Mouse (Mus musculus) forelimb bud, embryonic 11.5 days (tissue): ENCODE results near the gene Numa1.
"Not testable (repeated sequence)": the region's sequence is repeated elsewhere in the genome, so short reads cannot be mapped to it uniquely, and the experiment has no call there.

ENCODE experiments used
- DNase-seq: peaks from one replicate; pipeline ENCODE4 v3.0.0-alpha.2; 2012; ENCODE audit warnings: low read depth, low spot score

Gene Numa1

GRCm38 (mm10) chr7:101937569-101937968 lies 3.7 kb downstream of the Numa1 start:
- no peak for DNase-seq

DNA sequence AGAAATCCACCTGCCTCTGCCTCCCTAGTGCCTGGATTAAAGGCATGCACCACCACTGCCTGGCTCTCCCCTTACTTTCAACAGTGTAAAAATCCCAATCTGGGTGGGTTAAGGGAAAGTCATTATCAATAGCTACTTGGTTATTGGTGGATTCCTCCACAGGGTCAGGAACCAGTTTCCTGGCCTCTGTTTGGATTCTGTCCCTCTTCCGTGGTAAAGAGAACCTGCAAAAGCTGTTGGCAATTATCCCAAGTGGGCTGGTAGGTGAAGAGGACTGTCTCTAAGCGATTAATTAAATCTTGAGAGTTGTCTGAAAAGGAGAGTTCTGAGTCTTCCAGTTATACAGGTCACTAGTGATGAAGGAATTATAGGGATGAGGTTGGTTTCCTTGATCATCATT lies 4.4 kb downstream of the Numa1 start:
- no peak for DNase-seq

GRCm38 (mm10) chr7:101939758-101940157 lies 5.8 kb downstream of the Numa1 start:
- DNase-seq: no peak

DNA sequence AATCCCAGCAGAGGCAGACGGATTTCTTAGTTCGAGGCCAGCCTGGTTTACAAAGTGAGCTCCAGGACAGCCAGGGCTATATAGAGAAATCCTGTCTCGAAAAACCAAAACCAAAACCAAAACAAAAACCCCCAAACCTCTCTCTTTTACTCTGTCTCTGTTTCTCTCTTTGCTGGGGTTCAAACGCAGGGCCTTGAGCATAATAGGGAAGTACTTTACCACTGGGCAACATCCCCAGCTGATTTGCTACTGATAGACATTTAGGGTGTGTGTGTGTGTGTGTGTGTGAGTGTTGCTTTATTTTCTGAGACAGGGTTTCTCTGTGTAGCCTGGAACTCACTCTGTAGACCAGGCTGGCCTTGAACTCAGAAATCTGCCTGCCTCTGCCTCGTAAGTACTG lies 15.1 kb downstream of the Numa1 start:
- DNase-seq: not testable (repeated sequence)

GRCm38 (mm10) chr7:101951648-101952047 lies 17.7 kb downstream of the Numa1 start:
- no peak for DNase-seq

GRCm38 (mm10) chr7:101952098-101952497 lies 18.2 kb downstream of the Numa1 start:
- DNase-seq: no peak

DNA sequence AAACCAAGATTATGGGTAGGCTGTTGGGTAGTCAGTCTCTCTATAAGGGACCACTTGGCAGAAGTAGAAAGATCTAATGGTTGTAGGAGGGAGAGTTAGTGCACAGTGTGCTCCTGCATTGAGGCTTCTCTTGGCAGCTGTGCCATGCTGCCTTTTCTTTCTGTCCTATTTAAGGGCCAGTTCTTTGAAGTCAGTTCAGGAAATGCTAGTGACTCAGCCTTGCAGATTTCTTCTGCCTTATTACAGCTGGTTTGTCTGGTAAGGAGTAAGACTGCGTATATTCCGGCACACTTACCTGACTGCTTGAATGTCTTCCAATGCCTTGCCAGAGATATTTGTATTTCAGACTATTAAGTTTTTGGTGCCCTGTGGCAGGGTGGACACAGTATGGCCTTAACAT lies 20.3 kb downstream of the Numa1 start:
- DNase-seq: no peak

DNA sequence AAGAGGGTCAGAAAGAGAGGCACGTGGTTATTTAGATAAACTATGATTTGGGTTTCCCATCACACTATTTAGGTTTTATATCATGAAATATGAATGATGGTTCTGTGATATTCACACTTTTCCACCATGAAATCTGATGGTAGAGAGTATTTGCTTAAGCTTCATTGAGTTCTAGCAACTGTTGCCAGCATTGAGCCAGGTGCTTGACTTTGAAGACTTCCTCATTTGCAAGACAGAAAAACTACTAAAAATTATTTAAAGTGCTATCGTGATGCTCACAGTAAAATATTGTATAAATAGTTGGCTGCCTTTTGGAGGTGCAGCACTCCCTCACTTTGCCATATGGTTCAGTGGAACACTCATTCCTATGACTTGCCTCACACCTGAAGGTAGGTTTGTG lies 21.4 kb downstream of the Numa1 start:
- DNase-seq: no peak

GRCm38 (mm10) chr7:101955862-101956261 lies 22.0 kb downstream of the Numa1 start:
- no peak for DNase-seq

GRCm38 (mm10) chr7:101956481-101956880 lies 22.6 kb downstream of the Numa1 start:
- no peak for DNase-seq

DNA sequence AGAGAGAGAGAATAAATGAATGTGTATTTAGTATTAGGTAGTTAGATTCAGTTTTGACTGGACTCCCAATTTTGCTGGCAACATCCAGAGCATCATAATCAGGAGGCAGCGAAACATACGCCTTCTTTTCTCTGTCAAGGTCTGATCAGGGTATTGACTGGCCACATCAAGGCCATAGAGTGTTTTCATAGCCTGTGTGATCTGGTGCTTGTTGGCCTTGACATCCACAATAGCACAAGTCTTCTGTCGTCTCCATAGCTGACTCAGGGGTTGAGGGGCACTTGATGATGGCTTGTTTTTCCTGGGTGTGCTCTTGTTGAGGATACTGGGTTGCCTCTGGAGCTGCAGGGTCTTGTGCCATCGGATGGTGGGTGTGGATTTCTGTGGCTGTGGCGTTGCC lies 23.0 kb downstream of the Numa1 start:
- no peak for DNase-seq

DNA sequence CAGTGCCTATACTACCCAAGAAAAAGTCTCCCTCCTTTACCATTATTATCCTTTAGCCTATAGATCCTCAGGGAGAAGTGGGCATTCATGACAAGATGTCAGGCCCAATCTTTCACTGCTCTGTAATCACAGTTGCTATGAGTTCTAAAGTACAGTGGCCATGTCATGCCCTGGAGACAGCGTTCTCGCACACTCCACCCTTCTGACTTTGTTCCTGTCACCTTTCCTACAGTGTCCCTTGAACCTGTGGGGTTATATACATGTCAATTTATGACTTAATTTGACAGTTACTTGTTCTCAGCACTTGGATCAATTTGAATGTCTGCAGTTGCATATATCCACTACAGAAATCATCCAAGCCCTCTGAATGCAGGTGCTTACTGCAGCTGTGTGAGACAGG lies 28.9 kb downstream of the Numa1 start:
- no peak for DNase-seq

- no peak for DNase-seq
Measured at GRCm38 (mm10) chr7:101963621-101964020, 29.7 kb downstream of the Numa1 start.

GRCm38 (mm10) chr7:101964551-101964950 lies 30.6 kb downstream of the Numa1 start:
- no peak for DNase-seq

DNA sequence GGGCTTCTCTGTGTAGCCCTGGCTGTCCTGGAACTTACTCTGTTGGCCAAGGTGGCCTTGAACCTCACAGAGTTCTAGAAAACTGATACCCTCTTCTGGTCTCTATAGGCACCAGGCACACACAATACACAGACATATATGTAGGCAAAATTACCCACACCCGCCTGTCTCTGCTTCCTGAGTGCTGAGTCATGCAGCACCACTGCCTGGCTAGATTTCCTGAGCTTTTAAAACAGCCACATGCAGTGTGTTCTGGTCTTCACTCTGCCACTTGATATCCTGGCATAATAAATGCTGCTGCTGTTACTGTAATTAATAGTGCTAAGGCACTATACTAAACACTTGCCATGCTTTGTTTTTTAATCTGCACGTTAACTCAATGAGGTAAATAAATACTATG lies 31.7 kb downstream of the Numa1 start:
- DNase-seq: no peak

DNA sequence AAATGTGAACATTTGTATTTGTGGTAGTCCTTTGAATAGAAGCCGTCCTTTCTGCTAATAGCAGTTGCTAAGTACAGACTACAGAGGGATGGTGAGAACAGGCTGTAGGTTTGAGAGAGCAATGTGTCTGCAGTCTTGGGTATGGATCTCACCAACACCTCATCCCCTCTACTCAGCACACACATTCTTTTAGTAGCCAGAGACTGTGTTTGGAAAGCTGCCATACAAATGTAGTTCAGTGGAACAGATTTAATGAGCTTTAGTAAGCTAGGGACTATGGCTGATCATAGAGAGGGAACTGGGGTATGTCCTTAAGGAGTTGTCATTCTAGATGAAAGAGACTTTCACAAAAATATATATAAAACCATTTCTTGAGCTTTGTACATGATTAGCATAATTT lies 33.3 kb downstream of the Numa1 start:
- no peak for DNase-seq

DNA sequence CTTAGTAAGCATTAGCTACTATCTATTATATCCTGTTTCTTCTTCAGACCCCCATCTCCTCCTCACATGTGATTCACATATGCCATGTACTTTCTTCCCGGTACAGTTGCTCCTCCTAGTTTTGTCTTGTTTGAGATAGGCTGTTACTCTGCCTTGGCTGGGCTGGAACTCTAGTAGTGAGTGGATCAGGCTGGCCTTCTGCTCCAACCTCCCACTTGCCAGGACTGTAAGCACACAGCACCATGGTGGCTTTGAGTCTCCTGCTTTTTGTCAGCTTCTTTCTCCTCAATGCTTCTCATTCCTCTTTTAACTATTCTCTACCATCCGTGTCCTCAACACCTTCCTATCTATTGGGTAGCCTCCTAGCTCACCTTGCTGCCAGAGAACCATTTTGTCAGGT lies 34.8 kb downstream of the Numa1 start:
- no peak for DNase-seq

DNA sequence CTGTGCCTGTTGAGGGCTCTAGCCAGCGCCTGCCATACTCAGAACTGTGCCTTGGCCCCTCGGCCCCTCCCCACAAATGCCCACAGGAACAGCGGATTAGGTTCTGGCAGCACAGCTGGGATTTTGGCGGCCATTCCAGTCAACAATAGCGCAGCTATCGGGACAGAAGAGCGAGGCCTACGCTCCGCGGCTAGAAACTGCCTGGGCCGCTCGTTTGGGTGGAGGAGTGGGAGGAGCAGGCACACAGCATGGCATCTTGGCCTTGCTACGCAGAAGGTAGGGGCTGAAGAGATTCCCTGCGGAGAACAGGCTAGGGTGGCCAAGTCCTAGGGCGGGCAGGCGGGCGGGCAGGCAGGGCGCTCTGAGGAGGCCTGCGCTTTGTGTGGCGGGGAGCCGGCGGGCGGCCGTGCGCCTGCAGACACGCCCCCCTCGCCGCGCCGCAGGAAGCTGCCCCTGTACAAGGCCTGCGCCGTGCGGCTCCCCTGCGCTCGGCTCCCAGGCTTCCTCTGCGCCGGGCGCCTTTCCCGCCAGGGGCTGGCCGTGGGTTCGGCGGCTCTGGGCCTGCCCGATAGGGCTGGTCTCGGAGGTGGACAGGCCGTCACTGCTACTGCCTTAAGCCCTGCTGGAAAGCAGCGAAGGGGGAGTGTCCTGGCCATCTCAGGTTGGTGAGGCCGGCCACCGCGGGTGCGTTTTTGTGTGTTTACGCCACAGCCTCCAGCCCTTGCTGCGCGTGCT lies 36.0 kb downstream of the Numa1 start:
- peak; percentile 78 for DNase-seq

DNA sequence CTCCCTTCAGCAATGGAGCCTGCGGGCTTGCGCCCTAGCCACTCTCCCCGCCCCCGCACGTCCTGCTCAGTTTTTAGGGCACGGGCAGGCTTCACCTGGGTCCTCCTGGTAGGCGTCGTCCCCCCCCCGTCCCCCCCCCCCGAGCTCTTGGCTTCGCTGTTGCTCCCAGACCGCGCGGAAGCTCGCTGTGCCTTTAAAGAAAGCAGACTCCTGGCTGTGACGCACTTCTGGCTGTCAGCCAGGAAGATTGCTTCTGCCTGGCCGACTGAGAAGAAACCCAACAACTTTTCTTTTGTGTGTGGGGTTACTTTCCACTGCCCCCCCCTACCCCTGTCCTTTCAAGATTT lies 36.5 kb downstream of the Numa1 start:
- peak; percentile 88 for DNase-seq

- DNase-seq: peak; percentile 50
Measured at GRCm38 (mm10) chr7:101970821-101971461, 37.0 kb downstream of the Numa1 start.

DNA sequence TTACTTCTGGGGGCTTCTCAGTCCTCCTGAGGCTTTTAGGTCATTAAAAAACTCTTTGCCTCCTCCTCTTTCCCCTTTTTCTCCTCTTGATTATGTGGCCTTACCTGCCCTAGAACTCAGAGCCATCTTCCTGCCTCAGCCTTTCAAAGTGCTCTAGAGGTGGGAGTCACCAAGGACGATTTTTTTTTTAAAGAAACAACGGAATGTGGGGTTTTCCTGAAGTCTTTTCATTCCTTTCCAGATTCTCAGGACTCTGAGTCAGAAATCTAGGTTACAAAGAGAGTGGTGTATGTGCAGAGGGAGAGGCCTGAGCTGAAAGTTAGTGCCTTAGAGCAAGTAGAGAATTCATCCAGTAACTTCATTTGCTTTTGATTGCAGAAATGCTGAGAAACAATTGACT lies 37.8 kb downstream of the Numa1 start:
- no peak for DNase-seq

GRCm38 (mm10) chr7:101973730-101974129 lies 39.8 kb downstream of the Numa1 start:
- DNase-seq: peak; percentile 70

DNA sequence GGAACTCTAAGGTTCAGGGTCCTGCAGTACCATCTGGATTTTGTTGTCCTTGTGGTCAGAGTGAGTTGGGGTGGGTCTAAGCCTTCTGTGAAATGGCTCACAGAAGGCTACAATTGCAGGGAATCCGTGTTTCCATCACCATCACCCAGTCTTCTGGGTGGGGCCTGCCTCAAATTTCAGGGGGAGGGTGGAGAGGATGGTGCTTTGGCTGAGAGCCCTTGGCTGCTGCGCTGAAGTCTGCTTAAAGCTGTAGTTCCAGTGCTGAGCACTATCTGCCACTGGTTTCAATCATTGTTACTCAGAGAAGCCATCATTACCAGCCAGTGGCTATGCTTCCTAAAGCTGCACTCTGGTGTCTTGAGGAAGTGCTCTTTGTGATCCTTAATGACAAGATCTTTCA lies 40.6 kb downstream of the Numa1 start:
- DNase-seq: no peak

DNA sequence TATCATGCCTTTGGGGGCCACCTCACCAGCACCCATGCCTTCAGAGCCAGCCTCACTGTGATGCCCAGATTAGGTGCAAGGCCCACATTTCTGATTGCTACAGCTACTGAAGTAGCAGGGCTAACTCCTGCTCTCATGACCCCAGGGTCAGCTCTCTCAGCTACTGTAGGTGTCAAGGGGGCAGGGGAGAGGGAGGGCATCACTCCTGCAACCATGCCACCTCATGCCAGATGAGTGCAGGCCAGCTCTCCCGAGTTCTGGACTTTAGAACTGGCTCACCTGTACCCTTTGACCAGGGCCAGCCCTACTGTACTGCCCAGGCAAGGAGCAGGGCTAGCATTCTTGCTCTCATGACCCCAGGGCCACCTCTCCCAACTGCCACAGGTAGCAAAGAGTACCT lies 48.8 kb downstream of the Numa1 start:
- DNase-seq: no peak
